13 mouse cellular contexts compared by ENCODE assay signal in genomic region chr4:98318769-98319168, GRCm38 (mm10).
DNase-seq lines count a peak whose midpoint lies in the region; ATAC-seq and TF ChIP-seq lines count a peak whose summit lies in the region.
"Had no signal": no experiment of that assay in that cellular context is flagged by ENCODE, and none has a peak within 500 bp of the region (broad histone marks: within the 10 kb centered on the region; RNA-seq: fewer than 3 reads in every experiment).

No protein-coding gene starts in this region.

- H3K27ac ChIP-seq in embryonic facial prominence, embryonic 14.5 days (replicated peaks; ENCODE audit: low read depth, low read length) = 0 out of 2 replicates have a peak overlapping the region, but pooled peaks have one; percentile 40
- no peak overlapping the region for H3K27ac ChIP-seq in cerebellum, adult 2 months (ENCODE audit: insufficient read depth, low read length)
- H3K27ac ChIP-seq: liver, embryonic 12.5 days; midbrain, embryonic 10.5 days had no signal

- DNase-seq in embryo, embryonic 10.5 days (ENCODE audit: low spot score) = peak; percentile 19
- DNase-seq in embryo, embryonic 11 days = no peak
- DNase-seq in kidney, adult 9 months = peak; percentile 8
- DNase-seq in kidney, postnatal 4 days = no peak
- DNase-seq in embryonic facial prominence, embryonic 14.5 days (ENCODE audit: low spot score) = peak; percentile 90
- peak; percentile 48 for DNase-seq in lung, postnatal 25 days (ENCODE audit: low spot score)
- DNase-seq in cerebellum, postnatal 25 days = no peak
- DNase-seq in cerebellum, adult 2 months = no peak
- DNase-seq: adrenal gland, postnatal 14 days; kidney, postnatal 25 days; right cerebral cortex, postnatal 25 days had no signal

- H3K36me3 ChIP-seq in embryonic facial prominence, embryonic 14.5 days (ENCODE audit: control insufficient read depth, insufficient read depth, low read length) = no peaks in the 10 kb centered on the region
- H3K36me3 ChIP-seq: liver, embryonic 12.5 days; midbrain, embryonic 10.5 days had no signal

- H3K9me3 ChIP-seq in embryonic facial prominence, embryonic 14.5 days (ENCODE audit: control insufficient read depth, low read length) = no peaks in the 10 kb centered on the region
- H3K9me3 ChIP-seq: liver, embryonic 12.5 days; midbrain, embryonic 10.5 days had no signal

- no peak overlapping the region for H3K4me3 ChIP-seq in embryonic facial prominence, embryonic 14.5 days (ENCODE audit: low read depth, low read length)
- no peak overlapping the region for H3K4me3 ChIP-seq in cerebellum, adult 2 months (replicated peaks; ENCODE audit: insufficient read depth, low read depth, low read length)
- H3K4me3 ChIP-seq: liver, embryonic 12.5 days; midbrain, embryonic 10.5 days had no signal

- no peak overlapping the region for H3K4me2 ChIP-seq in embryonic facial prominence, embryonic 14.5 days (ENCODE audit: low read depth, low read length)
- H3K4me2 ChIP-seq: liver, embryonic 12.5 days had no signal

- ATAC-seq in embryonic facial prominence, embryonic 14.5 days (ENCODE audit: low read depth) = peak; percentile 56
- ATAC-seq: liver, embryonic 12.5 days had no signal

- WGBS in embryonic facial prominence, embryonic 14.5 days = 41% methylated on average over 3 of the region's 3 CpGs
- 95% methylated on average over 3 of the region's 3 CpGs for WGBS in cerebellum, adult 2 months

- no peak for TF ChIP-seq CTCF in cerebellum, adult 2 months (IDR thresholded peaks at IDR 0.05; ENCODE audit: borderline replicate concordance, insufficient read depth, low read depth, low read length)

- H3K9ac ChIP-seq in embryonic facial prominence, embryonic 14.5 days (ENCODE audit: low read depth, low read length) = no peak overlapping the region
- H3K9ac ChIP-seq: liver, embryonic 12.5 days had no signal

- no peaks in the 10 kb centered on the region for H3K27me3 ChIP-seq in embryonic facial prominence, embryonic 14.5 days (replicated peaks; ENCODE audit: control insufficient read depth, insufficient read depth, low read length)
- H3K27me3 ChIP-seq in cerebellum, adult 2 months (ENCODE audit: control insufficient read depth, insufficient read depth, low read length) = no peaks in the 10 kb centered on the region

- TF ChIP-seq POLR2A in cerebellum, adult 2 months (IDR thresholded peaks at IDR 0.05; ENCODE audit: borderline replicate concordance, insufficient read depth, low read length) = no peak

- H3K4me1 ChIP-seq in embryonic facial prominence, embryonic 14.5 days (ENCODE audit: control insufficient read depth, insufficient read depth, low read length) = peaks cover 20% of the 10 kb centered on the region
- no peaks in the 10 kb centered on the region for H3K4me1 ChIP-seq in cerebellum, adult 2 months (ENCODE audit: control insufficient read depth, insufficient read depth, low read length)

Comparison
In these comparisons a context has a peak if more than half of its experiments do, and no peak if none do; other contexts are left out.
1. DNase-seq: peak in embryo, embryonic 10.5 days (single experiment), kidney, adult 9 months (single experiment), embryonic facial prominence, embryonic 14.5 days (single experiment) and lung, postnatal 25 days (single experiment); none in embryo, embryonic 11 days (single experiment), kidney, postnatal 4 days (0 of 2), cerebellum, postnatal 25 days (0 of 2) and cerebellum, adult 2 months (0 of 2).